Mouse (Mus musculus) E14TG2a.4 (cell line): ENCODE measurements at regions not wholly inside any gene's neighbourhood (a gene's known extent, or its start where the extent isn't known, plus 50 kb on each side); places are given as distances from the start of the nearest gene placed in this dataset.

Experiments
- H3K27me3 ChIP-seq: 2 replicates; pipeline ENCODE4 v1.6.1; 2014; ENCODE audit warnings: low read length, control low read depth; ENCODE audit not compliant: insufficient read depth
- H3K36me3 ChIP-seq: 2 replicates; pipeline ENCODE4 v1.6.1; 2014; ENCODE audit warnings: low read length, control low read depth; ENCODE audit not compliant: insufficient read depth
- H3K4me1 ChIP-seq: replicated peaks from 2 replicates; pipeline ENCODE4 v1.6.1; 2014; ENCODE audit warnings: low read depth, low read length, control low read depth
- H3K4me3 ChIP-seq: replicated peaks from 2 replicates; pipeline ENCODE4 v1.5.1; 2014; ENCODE audit warnings: mild to moderate bottlenecking, low read length
- H3K9me3 ChIP-seq: 2 replicates; pipeline ENCODE4 v1.6.1; 2014; ENCODE audit warnings: low read length, control low read depth
- CTCF ChIP-seq: conservative IDR thresholded peaks from 2 replicates; pipeline ENCODE4 v1.5.1; 2014; ENCODE audit warnings: low read length
- NANOG ChIP-seq: IDR thresholded peaks from 2 replicates; pipeline ENCODE4 v1.6.1; 2014; ENCODE audit warnings: borderline replicate concordance, low read length, mixed read lengths
- POU5F1 ChIP-seq: IDR thresholded peaks from 2 replicates; pipeline ENCODE4 v1.6.1; 2014; ENCODE audit warnings: low read length, borderline replicate concordance

- H3K27me3 ChIP-seq = no peaks in the 10 kb centered on the region
- H3K9me3 ChIP-seq = no peaks in the 10 kb centered on the region
- H3K36me3 ChIP-seq = no peaks in the 10 kb centered on the region
- no peak overlapping the region for H3K4me3 ChIP-seq
- H3K4me1 ChIP-seq = peaks cover 10% of the 10 kb centered on the region
- TF ChIP-seq POU5F1 = no peak
Observed at GRCm38 (mm10) chr15:96784578-96784977, 85.0 kb upstream of the Slc38a2 start.

- H3K4me3 ChIP-seq = no peak overlapping the region
Observed at GRCm38 (mm10) chr15:96781560-96781959, 82.0 kb upstream of the Slc38a2 start.

GRCm38 (mm10) chr15:96780606-96781005 lies 81.1 kb upstream of the Slc38a2 start:
- Histone ChIP-seq H3K4me1 (peaks cover 20% of the 10 kb centered on the region), H3K9me3 (no peaks in the 10 kb centered on the region), H3K36me3 (no peaks in the 10 kb centered on the region), H3K4me3 (no peak overlapping the region), H3K27me3 (no peaks in the 10 kb centered on the region)
- TF ChIP-seq POU5F1 (no peak), NANOG (no peak), CTCF (no peak)

More at GRCm38 (mm10) chr15:96781560-96781959, 82.0 kb upstream of the Slc38a2 start:
- no peaks in the 10 kb centered on the region for H3K27me3 ChIP-seq
- H3K4me1 ChIP-seq = peaks cover 20% of the 10 kb centered on the region
- H3K9me3 ChIP-seq = no peaks in the 10 kb centered on the region
- no peaks in the 10 kb centered on the region for H3K36me3 ChIP-seq
- TF ChIP-seq NANOG (no peak), CTCF (peak; percentile 62), POU5F1 (no peak)

GRCm38 (mm10) chr15:96779358-96779757 lies 79.8 kb upstream of the Slc38a2 start:
- no peaks in the 10 kb centered on the region for H3K9me3 ChIP-seq
- H3K4me1 ChIP-seq = peaks cover 20% of the 10 kb centered on the region
- H3K36me3 ChIP-seq = no peaks in the 10 kb centered on the region
- TF ChIP-seq NANOG (no peak), POU5F1 (no peak), CTCF (no peak)
- no peak overlapping the region for H3K4me3 ChIP-seq
- no peaks in the 10 kb centered on the region for H3K27me3 ChIP-seq

- no peaks in the 10 kb centered on the region for H3K9me3 ChIP-seq
- TF ChIP-seq NANOG (no peak), CTCF (no peak), POU5F1 (no peak)
- peaks cover 20% of the 10 kb centered on the region for H3K4me1 ChIP-seq
- no peaks in the 10 kb centered on the region for H3K36me3 ChIP-seq
- no peaks in the 10 kb centered on the region for H3K27me3 ChIP-seq
- H3K4me3 ChIP-seq = no peak overlapping the region
Observed at GRCm38 (mm10) chr15:96778321-96778926, 78.9 kb upstream of the Slc38a2 start.

- no peak for TF ChIP-seq NANOG
- no peak for TF ChIP-seq CTCF
- TF ChIP-seq POU5F1 = no peak
- H3K36me3 ChIP-seq = no peaks in the 10 kb centered on the region
- H3K4me3 ChIP-seq = no peak overlapping the region
- peaks cover 6% of the 10 kb centered on the region; the same call in 1 of the 2 replicates for H3K27me3 ChIP-seq
- H3K4me1 ChIP-seq = peaks cover 15% of the 10 kb centered on the region
- no peaks in the 10 kb centered on the region for H3K9me3 ChIP-seq
Observed at GRCm38 (mm10) chr15:96776476-96777075, 77.0 kb upstream of the Slc38a2 start.

- Histone ChIP-seq H3K4me1 (peaks cover 14% of the 10 kb centered on the region), H3K27me3 (peaks cover 6% of the 10 kb centered on the region), H3K9me3 (no peaks in the 10 kb centered on the region), H3K4me3 (no peak overlapping the region), H3K36me3 (no peaks in the 10 kb centered on the region)
- no peak for TF ChIP-seq POU5F1
- TF ChIP-seq NANOG = no peak
- no peak for TF ChIP-seq CTCF
Observed at GRCm38 (mm10) chr15:96775129-96775528, 75.6 kb upstream of the Slc38a2 start.

GRCm38 (mm10) chr15:96774664-96775063 lies 75.1 kb upstream of the Slc38a2 start:
- H3K4me1 ChIP-seq = peaks cover 18% of the 10 kb centered on the region

GRCm38 (mm10) chr15:96773656-96774055 lies 74.1 kb upstream of the Slc38a2 start:
- no peak overlapping the region for H3K4me3 ChIP-seq
- H3K4me1 ChIP-seq = peaks cover 25% of the 10 kb centered on the region
- no peaks in the 10 kb centered on the region for H3K36me3 ChIP-seq
- H3K27me3 ChIP-seq = peaks cover 19% of the 10 kb centered on the region
- no peak for TF ChIP-seq POU5F1
- no peak for TF ChIP-seq NANOG
- no peak for TF ChIP-seq CTCF
- no peaks in the 10 kb centered on the region for H3K9me3 ChIP-seq

More at GRCm38 (mm10) chr15:96774664-96775063, 75.1 kb upstream of the Slc38a2 start:
- Histone ChIP-seq H3K36me3 (no peaks in the 10 kb centered on the region), H3K27me3 (peaks cover 11% of the 10 kb centered on the region), H3K4me3 (no peak overlapping the region), H3K9me3 (no peaks in the 10 kb centered on the region)
- TF ChIP-seq CTCF (no peak), POU5F1 (no peak), NANOG (no peak)
